Mouse (Mus musculus) testis, adult 2 months (tissue): ENCODE measurements around the gene Hmgcs2.

Source experiments
- CTCF ChIP-seq: fragments of 200-500 bp; IDR thresholded peaks from 2 replicates; pipeline ENCODE4 v1.5.1; 2012; ENCODE audit warnings: low read depth, mild to moderate bottlenecking, inconsistent platforms, low read length, moderate library complexity; ENCODE audit not compliant: control insufficient read depth, insufficient read depth, insufficient replicate concordance
- POLR2A ChIP-seq: fragments of 200-500 bp; IDR thresholded peaks from 2 replicates; pipeline ENCODE4 v1.6.1; 2012; ENCODE audit warnings: low read depth, mild to moderate bottlenecking, inconsistent platforms, low read length, moderate library complexity; ENCODE audit not compliant: control insufficient read depth

DNA sequence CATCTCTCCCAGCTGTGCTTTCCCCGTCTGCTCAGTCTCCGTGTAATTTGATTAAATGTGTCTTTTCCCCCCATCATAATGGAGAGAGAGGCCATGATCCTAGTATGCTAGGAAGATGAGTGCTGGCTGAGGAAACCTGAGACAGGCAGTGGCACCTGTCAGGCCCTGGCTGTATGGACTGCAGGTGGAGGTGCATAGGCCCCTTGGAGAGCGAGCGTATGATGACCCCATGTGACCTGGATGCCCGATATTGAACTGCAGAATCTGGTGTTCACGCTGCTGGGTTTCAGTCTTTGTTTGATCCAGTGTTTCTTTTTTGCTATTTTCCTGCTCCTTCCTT is 75.8 kb downstream of the Hmgcs2 start:
- no peak for TF ChIP-seq CTCF
- TF ChIP-seq POLR2A, result no peak
